Mouse (Mus musculus) embryonic facial prominence, embryonic 14.5 days (tissue): ENCODE measurements around the gene Kmt2e. TPM values are rescaled to one million over a fixed set of nuclear protein-coding genes. Genes with fewer than 3 reads are reported as not detected.
A peak's percentile ranks its signal among the peaks of the same experiment; 100 is the strongest.

Experiments used
- ATAC-seq: fragments of 200-750 bp; cut with Nextera tagmentation; 2 replicates; pipeline ENCODE4 v1.8.0; 2017; ENCODE audit warnings: low read depth, moderate number of reproducible peaks, moderate TSS enrichment
- DNase-seq: peaks from one replicate; pipeline ENCODE4 v3.0.0-alpha.2; 2015; ENCODE audit warnings: low spot score
- H3K27ac ChIP-seq: fragments of 300-500 bp; sonication (generic); replicated peaks from 2 replicates; pipeline ENCODE4 v1.5.1; 2014; ENCODE audit warnings: low read depth, mild to moderate bottlenecking, low read length, moderate library complexity
- H3K27me3 ChIP-seq: fragments of 300-500 bp; sonication (generic); replicated peaks from 2 replicates; pipeline ENCODE4 v1.6.1; 2014; ENCODE audit warnings: low read length; ENCODE audit not compliant: control insufficient read depth, insufficient read depth
- H3K36me3 ChIP-seq: fragments of 300-500 bp; sonication (generic); 2 replicates; pipeline ENCODE4 v1.6.1; 2014; ENCODE audit warnings: low read length, mixed read lengths; ENCODE audit not compliant: control insufficient read depth, insufficient read depth
- H3K4me1 ChIP-seq: fragments of 300-500 bp; sonication (generic); 2 replicates; pipeline ENCODE4 v1.6.1; 2014; ENCODE audit warnings: antibody characterized with exemption, low read length; ENCODE audit not compliant: control insufficient read depth, insufficient read depth
- H3K4me2 ChIP-seq: fragments of 300-500 bp; sonication (generic); 2 replicates; pipeline ENCODE4 v1.6.1; 2014; ENCODE audit warnings: low read depth, mild to moderate bottlenecking, low read length, moderate library complexity, mixed read lengths
- H3K4me3 ChIP-seq: fragments of 300-500 bp; sonication (generic); 2 replicates; pipeline ENCODE4 v1.5.1; 2014; ENCODE audit warnings: low read depth, mild to moderate bottlenecking, low read length
- H3K9ac ChIP-seq: fragments of 300-500 bp; sonication (generic); 2 replicates; pipeline ENCODE4 v1.6.1; 2014; ENCODE audit warnings: low read depth, mild to moderate bottlenecking, low read length, moderate library complexity, mixed read lengths
- H3K9me3 ChIP-seq: fragments of 300-500 bp; sonication (generic); 2 replicates; pipeline ENCODE4 v1.6.1; 2016; ENCODE audit warnings: low read length; ENCODE audit not compliant: control insufficient read depth
- WGBS: fragments of 180-500 bp; shearing (Covaris S2); extraction: QIAGEN DNeasy Blood & Tissue Kit; methylation state at CpG from one replicate; pipeline ENCODE4 v1.1.7; 2014; 5-methylcytosine and 5-hydroxymethylcytosine counted together
- polyA plus RNA-seq: library from polyadenylated mRNA; unstranded; fragments of >200 nt; fragmentation: Nextera tagmentation; extraction: Ambion mirVana; gene quantifications from 2 replicates; pipeline ENCODE4 v1.2.1, GENCODE M21; 2014

Gene Kmt2e
- polyA plus RNA-seq, 1 experiment from 2014 or later: 66.0 TPM

GRCm38 (mm10) chr5:23413575-23414470 lies 20.4 kb upstream of the Kmt2e start:
- H3K27me3 ChIP-seq: no peaks in the 10 kb centered on the region
- no peak overlapping the region for H3K9ac ChIP-seq
- WGBS: 43% methylated on average over 12 of the region's 12 CpGs
- H3K36me3 ChIP-seq: peaks cover 25% of the 10 kb centered on the region
- H3K9me3 ChIP-seq: no peaks in the 10 kb centered on the region
- peaks cover 36% of the 10 kb centered on the region for H3K4me1 ChIP-seq
- peak overlapping the region; percentile 69 for H3K27ac ChIP-seq
- peak; percentile 59 for DNase-seq
- no peak overlapping the region for H3K4me3 ChIP-seq
- no peak for ATAC-seq
- 0 out of 2 replicates have a peak overlapping the region, but pooled peaks have one; percentile 1 for H3K4me2 ChIP-seq

- Histone ChIP-seq H3K4me2 (no peak overlapping the region), H3K4me3 (no peak overlapping the region), H3K36me3 (peaks cover 21% of the 10 kb centered on the region), H3K9ac (no peak overlapping the region), H3K4me1 (peaks cover 43% of the 10 kb centered on the region), H3K27ac (peak overlapping the region; percentile 69), H3K27me3 (no peaks in the 10 kb centered on the region), H3K9me3 (no peaks in the 10 kb centered on the region)
- DNase-seq (peak; percentile 56), ATAC-seq (no peak)
- 35% methylated on average over 4 of the region's 4 CpGs for WGBS
Observed at GRCm38 (mm10) chr5:23414490-23415126, 19.6 kb upstream of the Kmt2e start.

- H3K4me3 ChIP-seq: no peak overlapping the region
- DNase-seq: peak; percentile 87
Observed at GRCm38 (mm10) chr5:23415571-23416285, 18.5 kb upstream of the Kmt2e start.

GRCm38 (mm10) chr5:23416286-23416643 lies 18.0 kb upstream of the Kmt2e start:
- Histone ChIP-seq H3K36me3 (peaks cover 8% of the 10 kb centered on the region; the same call in 1 of the 2 replicates), H3K9ac (no peak overlapping the region), H3K4me2 (no peak overlapping the region), H3K27me3 (no peaks in the 10 kb centered on the region), H3K27ac (0 out of 2 replicates have a peak overlapping the region, but pooled peaks have one; percentile 8), H3K9me3 (no peaks in the 10 kb centered on the region), H3K4me1 (peaks cover 47% of the 10 kb centered on the region), H3K4me3 (no peak overlapping the region)
- DNase-seq (no peak), ATAC-seq (no peak)
- 50% methylated on average over 6 of the region's 6 CpGs for WGBS

More at GRCm38 (mm10) chr5:23415571-23416285, 18.5 kb upstream of the Kmt2e start:
- H3K27me3 ChIP-seq: no peaks in the 10 kb centered on the region
- WGBS: 32% methylated on average over 7 of the region's 7 CpGs
- no peaks in the 10 kb centered on the region for H3K9me3 ChIP-seq
- ATAC-seq: 0 out of 2 replicates have a peak, but pooled peaks have one; percentile 9
- H3K9ac ChIP-seq: no peak overlapping the region
- H3K27ac ChIP-seq: no peak overlapping the region
- peaks cover 46% of the 10 kb centered on the region for H3K4me1 ChIP-seq
- H3K4me2 ChIP-seq: no peak overlapping the region
- H3K36me3 ChIP-seq: peaks cover 13% of the 10 kb centered on the region; the same call in 1 of the 2 replicates

- ATAC-seq: no peak
- H3K27ac ChIP-seq: peak overlapping the region; percentile 92
- H3K4me2 ChIP-seq: peak overlapping the region; percentile 89
- H3K4me3 ChIP-seq: peak overlapping the region; percentile 55
- 55% methylated on average over 2 of the region's 2 CpGs for WGBS
- peak overlapping the region; percentile 76 for H3K9ac ChIP-seq
- 0 out of 2 replicates have a peak, but pooled peaks cover 3% of the 10 kb centered on the region for H3K36me3 ChIP-seq
- H3K27me3 ChIP-seq: no peaks in the 10 kb centered on the region
- no peak for DNase-seq
- no peaks in the 10 kb centered on the region for H3K9me3 ChIP-seq
- peaks cover 41% of the 10 kb centered on the region for H3K4me1 ChIP-seq
Observed at GRCm38 (mm10) chr5:23417716-23418115, 16.5 kb upstream of the Kmt2e start.

- peak; percentile 91 for ATAC-seq
- 0% methylated on average over 34 of the region's 40 CpGs for WGBS
- Histone ChIP-seq H3K4me2 (peak overlapping the region; percentile 89), H3K9ac (peak overlapping the region; percentile 76), H3K4me1 (peaks cover 41% of the 10 kb centered on the region), H3K9me3 (no peaks in the 10 kb centered on the region), H3K27ac (peak overlapping the region; percentile 92), H3K27me3 (no peaks in the 10 kb centered on the region), H3K36me3 (peaks cover 8% of the 10 kb centered on the region; the same call in 1 of the 2 replicates), H3K4me3 (peak overlapping the region; percentile 55)
- DNase-seq: peak; percentile 91
Observed at GRCm38 (mm10) chr5:23418147-23418781, 16.0 kb upstream of the Kmt2e start.

GRCm38 (mm10) chr5:23418797-23419595 lies 15.2 kb upstream of the Kmt2e start:
- DNase-seq: peak; percentile 56
- H3K4me3 ChIP-seq: peak overlapping the region; percentile 55
- peak overlapping the region; percentile 92 for H3K27ac ChIP-seq
- H3K36me3 ChIP-seq: peaks cover 15% of the 10 kb centered on the region
- peak overlapping the region; percentile 89 for H3K4me2 ChIP-seq
- H3K9me3 ChIP-seq: no peaks in the 10 kb centered on the region
- no peak for ATAC-seq
- peak overlapping the region; percentile 76 for H3K9ac ChIP-seq
- H3K4me1 ChIP-seq: peaks cover 36% of the 10 kb centered on the region
- no peaks in the 10 kb centered on the region for H3K27me3 ChIP-seq
- 3% methylated on average over 18 of the region's 18 CpGs for whole genome bisulfite sequencing
